Mouse (Mus musculus) forebrain, embryonic 13.5 days (tissue): ENCODE measurements around the gene Gins3. TPM values are rescaled to one million over a fixed set of nuclear protein-coding genes. Genes with fewer than 3 reads are reported as not detected.
A peak's percentile ranks its signal among the peaks of the same experiment; 100 is the strongest.

Experiments
- ATAC-seq: fragments of 200-750 bp; cut with Nextera tagmentation; 2 replicates; pipeline ENCODE4 v1.8.0; 2017
- H3K27ac ChIP-seq: fragments of 300-500 bp; sonication (generic); 2 replicates; pipeline ENCODE4 v1.5.1; 2015; ENCODE audit warnings: inconsistent platforms, mild to moderate bottlenecking, moderate library complexity
- H3K27me3 ChIP-seq: fragments of 300-500 bp; sonication (generic); 2 replicates; pipeline ENCODE4 v1.6.1; 2015; ENCODE audit warnings: mild to moderate bottlenecking, inconsistent platforms
- H3K36me3 ChIP-seq: fragments of 300-500 bp; sonication (generic); 2 replicates; pipeline ENCODE4 v1.6.1; 2015; ENCODE audit warnings: mild to moderate bottlenecking, inconsistent platforms; ENCODE audit not compliant: poor library complexity, severe bottlenecking
- H3K4me1 ChIP-seq: fragments of 300-500 bp; sonication (generic); 2 replicates; pipeline ENCODE4 v1.6.1; 2015; ENCODE audit warnings: inconsistent platforms
- H3K4me2 ChIP-seq: fragments of 300-500 bp; sonication (generic); 2 replicates; pipeline ENCODE4 v1.6.1; 2015; ENCODE audit warnings: inconsistent platforms, mild to moderate bottlenecking, moderate library complexity
- H3K4me3 ChIP-seq: fragments of 300-500 bp; sonication (generic); 2 replicates; pipeline ENCODE4 v1.5.1; 2015; ENCODE audit warnings: mild to moderate bottlenecking, inconsistent platforms
- H3K9ac ChIP-seq: fragments of 300-500 bp; sonication (generic); 2 replicates; pipeline ENCODE4 v1.6.1; 2015; ENCODE audit warnings: mild to moderate bottlenecking, inconsistent platforms
- H3K9me3 ChIP-seq: fragments of 300-500 bp; sonication (generic); replicated peaks from 2 replicates; pipeline ENCODE4 v1.6.1; 2016; ENCODE audit warnings: inconsistent platforms
- WGBS: fragments of 180-500 bp; shearing (Covaris S2); methylation state at CpG from one replicate; pipeline ENCODE4 v1.1.7; 2015; 5-methylcytosine and 5-hydroxymethylcytosine counted together
- polyA plus RNA-seq: library from polyadenylated mRNA; unstranded; fragments of >200 nt; fragmentation: Nextera tagmentation; extraction: Ambion mirVana; gene quantifications from 2 replicates; pipeline ENCODE4 v1.2.1, GENCODE M21; 2015

Gene Gins3
- polyA plus RNA-seq, 1 experiment from 2014 or later: 19.4 TPM

GRCm38 (mm10) chr8:95671861-95672260 is 38.6 kb downstream of the Gins3 start:
- no peak overlapping the region for H3K4me2 ChIP-seq
- H3K9me3 ChIP-seq: no peaks in the 10 kb centered on the region
- no peak overlapping the region for H3K9ac ChIP-seq
- peaks cover 10% of the 10 kb centered on the region for H3K4me1 ChIP-seq
- H3K27me3 ChIP-seq: peaks cover 34% of the 10 kb centered on the region
- no peak overlapping the region for H3K4me3 ChIP-seq
- H3K27ac ChIP-seq: no peak overlapping the region
- no peaks in the 10 kb centered on the region for H3K36me3 ChIP-seq
- 87% methylated on average over 6 of the region's 6 CpGs for WGBS
- ATAC-seq: no peak

- WGBS: 84% methylated on average over 5 of the region's 5 CpGs
- no peak overlapping the region for H3K4me2 ChIP-seq
Observed at GRCm38 (mm10) chr8:95672811-95673210, 39.6 kb downstream of the Gins3 start.

GRCm38 (mm10) chr8:95676631-95677030 is 43.4 kb downstream of the Gins3 start, which contains the start of gene Ndrg4:
Ndrg4 (plus strand) TSS chr8:95676980.
- no peaks in the 10 kb centered on the region for H3K36me3 ChIP-seq
- no peak within 1 kb of the TSS for H3K27ac ChIP-seq
- H3K27me3 ChIP-seq: peaks cover 80% of the 10 kb centered on the region

More at GRCm38 (mm10) chr8:95672811-95673210, 39.6 kb downstream of the Gins3 start:
- H3K9me3 ChIP-seq: no peaks in the 10 kb centered on the region
- no peak overlapping the region for H3K9ac ChIP-seq
- H3K36me3 ChIP-seq: no peaks in the 10 kb centered on the region
- peaks cover 15% of the 10 kb centered on the region for H3K4me1 ChIP-seq
- no peak overlapping the region for H3K4me3 ChIP-seq
- ATAC-seq: no peak
- no peak overlapping the region for H3K27ac ChIP-seq
- H3K27me3 ChIP-seq: peaks cover 43% of the 10 kb centered on the region

GRCm38 (mm10) chr8:95677591-95678023 is 44.4 kb downstream of the Gins3 start:
- ATAC-seq: peak; percentile 73
- H3K27ac ChIP-seq: no peak overlapping the region
- WGBS: 1% methylated on average over 18 of the region's 48 CpGs

More at GRCm38 (mm10) chr8:95676631-95677030, 43.4 kb downstream of the Gins3 start, which contains the start of gene Ndrg4:
- peak within 1 kb of the TSS; percentile 86 for H3K4me2 ChIP-seq
- H3K9ac ChIP-seq: peak within 1 kb of the TSS; percentile 72
- H3K4me3 ChIP-seq: peak within 1 kb of the TSS; percentile 62
- H3K4me1 ChIP-seq: peaks cover 15% of the 10 kb centered on the region
- 54% methylated on average over 9 of the region's 9 CpGs for WGBS
- H3K9me3 ChIP-seq: no peaks in the 10 kb centered on the region
- ATAC-seq: no peak

GRCm38 (mm10) chr8:95678024-95678611 is 44.9 kb downstream of the Gins3 start:
- no peaks in the 10 kb centered on the region for H3K36me3 ChIP-seq
- under 1% methylated on average over 49 of the region's 70 CpGs for WGBS
- H3K4me2 ChIP-seq: peak overlapping the region; percentile 86
- H3K27ac ChIP-seq: no peak overlapping the region
- no peaks in the 10 kb centered on the region for H3K9me3 ChIP-seq
- peaks cover 74% of the 10 kb centered on the region for H3K27me3 ChIP-seq
- peak; percentile 78 for ATAC-seq
- H3K4me1 ChIP-seq: peaks cover 15% of the 10 kb centered on the region
- peak overlapping the region; percentile 62 for H3K4me3 ChIP-seq
- H3K9ac ChIP-seq: peak overlapping the region; percentile 72

More at GRCm38 (mm10) chr8:95677591-95678023, 44.4 kb downstream of the Gins3 start:
- Histone ChIP-seq H3K4me2 (peak overlapping the region; percentile 86), H3K4me1 (peaks cover 15% of the 10 kb centered on the region), H3K36me3 (no peaks in the 10 kb centered on the region), H3K4me3 (peak overlapping the region; percentile 62), H3K9me3 (no peaks in the 10 kb centered on the region), H3K27me3 (peaks cover 75% of the 10 kb centered on the region), H3K9ac (peak overlapping the region; percentile 72)

GRCm38 (mm10) chr8:95688073-95688672 is 54.9 kb downstream of the Gins3 start:
- ATAC-seq: peak; percentile 50; the same call in 1 of the 2 replicates
- no peaks in the 10 kb centered on the region for H3K36me3 ChIP-seq
- no peaks in the 10 kb centered on the region for H3K9me3 ChIP-seq
- 0 out of 2 replicates have a peak, but pooled peaks cover 3% of the 10 kb centered on the region for H3K4me1 ChIP-seq
- H3K27ac ChIP-seq: no peak overlapping the region
- no peak overlapping the region for H3K9ac ChIP-seq
- 51% methylated on average over 10 of the region's 10 CpGs for WGBS
- no peak overlapping the region for H3K4me2 ChIP-seq
- H3K4me3 ChIP-seq: no peak overlapping the region
- peaks cover 6% of the 10 kb centered on the region; the same call in 1 of the 2 replicates for H3K27me3 ChIP-seq

- WGBS: 87% methylated on average over 13 of the region's 13 CpGs
- Histone ChIP-seq H3K4me2 (no peak overlapping the region), H3K27ac (no peak overlapping the region), H3K4me1 (peaks cover 16% of the 10 kb centered on the region), H3K9ac (no peak overlapping the region), H3K27me3 (peaks cover 20% of the 10 kb centered on the region), H3K36me3 (no peaks in the 10 kb centered on the region), H3K9me3 (no peaks in the 10 kb centered on the region), H3K4me3 (no peak overlapping the region)
- ATAC-seq: no peak
Observed at GRCm38 (mm10) chr8:95690929-95691541, 57.8 kb downstream of the Gins3 start.

GRCm38 (mm10) chr8:95694631-95695030 is 61.4 kb downstream of the Gins3 start:
- Histone ChIP-seq H3K9ac (peak overlapping the region; percentile 14), H3K27ac (peak overlapping the region; percentile 57), H3K4me3 (no peak overlapping the region), H3K4me2 (peak overlapping the region; percentile 7; the same call in 1 of the 2 replicates), H3K36me3 (no peaks in the 10 kb centered on the region), H3K9me3 (no peaks in the 10 kb centered on the region), H3K27me3 (peaks cover 23% of the 10 kb centered on the region), H3K4me1 (peaks cover 16% of the 10 kb centered on the region)
- WGBS: 4% methylated on average over 6 of the region's 6 CpGs
- ATAC-seq: peak; percentile 22; the same call in 1 of the 2 replicates

Other genes with a start within 250 kb of the Gins3 start
- gene Cfap20, start 198.6 kb upstream of the Gins3 start, polyA plus RNA-seq: 144 and 148 TPM in 2 replicates
- 11.7 and 12.7 TPM in 2 replicates for gene Csnk2a2, start 143.4 kb upstream of the Gins3 start, polyA plus RNA-seq
- gene Ccdc113, start 99.4 kb upstream of the Gins3 start, polyA plus RNA-seq: 1.2 and 1.6 TPM in 2 replicates
- gene Prss54, start 57.1 kb upstream of the Gins3 start, polyA plus RNA-seq: not detected in 2 replicates
- 76.9 and 103 TPM in 2 replicates for gene Ndrg4, start 43.5 kb downstream of the Gins3 start, polyA plus RNA-seq
- 22.3 and 30.5 TPM in 2 replicates for gene Setd6, start 82.4 kb downstream of the Gins3 start, polyA plus RNA-seq
- gene Cnot1, start 174.0 kb downstream of the Gins3 start, polyA plus RNA-seq: 50.3 and 60.8 TPM in 2 replicates
- gene Sap18b, start 191.9 kb downstream of the Gins3 start, polyA plus RNA-seq: 282 and 343 TPM in 2 replicates
- 19.8 and 21.9 TPM in 2 replicates for gene Slc38a7, start 220.1 kb downstream of the Gins3 start, polyA plus RNA-seq